Comparison of ENCODE assay signal across 8 mouse cellular contexts in the genomic region with DNA sequence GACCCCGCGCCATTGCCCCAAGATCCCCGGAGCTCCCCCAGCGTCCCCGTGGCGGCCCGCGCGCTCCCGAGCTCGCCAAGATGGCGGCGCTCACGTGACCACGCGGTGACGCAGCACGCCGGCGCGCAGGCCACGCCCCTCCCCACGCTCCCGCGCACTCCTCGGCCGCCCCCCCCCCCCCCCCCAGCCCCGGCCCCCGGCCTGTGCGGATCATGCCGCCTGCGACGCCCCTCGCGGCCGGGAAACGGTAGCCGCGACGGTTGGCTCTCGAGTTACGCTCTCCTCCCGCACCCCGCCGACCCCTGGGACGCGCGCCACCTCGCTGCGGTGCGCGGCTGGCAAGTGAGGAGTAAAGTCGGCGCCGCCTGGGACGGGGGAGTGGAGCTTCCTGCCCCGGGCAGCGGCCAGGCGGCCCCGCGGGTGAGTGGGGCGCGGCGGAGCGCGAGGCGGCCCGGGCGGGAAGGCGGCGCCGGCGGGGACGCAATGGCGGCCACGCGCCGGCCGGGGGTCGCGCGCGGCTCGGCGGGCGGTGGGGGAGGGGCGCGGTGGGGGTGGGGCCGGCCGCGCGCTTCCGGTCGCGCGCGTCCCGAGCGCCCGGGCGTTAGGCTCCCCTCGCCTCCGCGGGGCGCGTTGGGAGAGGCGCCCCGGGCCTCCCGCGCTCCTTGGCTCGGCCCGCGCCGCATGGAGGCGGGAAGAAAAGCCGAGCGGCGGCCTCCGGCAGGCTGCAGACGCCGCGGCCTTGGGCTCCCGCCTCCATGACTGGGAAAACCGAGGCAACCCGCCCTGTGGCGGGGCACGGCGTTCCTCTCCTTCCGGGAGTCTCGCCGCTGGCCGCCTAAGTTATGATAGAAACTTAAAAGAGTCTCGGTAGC. TPM values are rescaled to one million over a fixed set of nuclear protein-coding genes. Genes with fewer than 3 reads are reported as not detected.
DNase-seq lines count a peak whose midpoint lies in the region; ATAC-seq lines count a peak whose summit lies in the region.

A gene (plus strand): TSS at position 157 of the 872 bp plus-strand sequence.

- peak within 1 kb of the TSS; percentile 87 for H3K4me2 ChIP-seq in hindbrain, embryonic 13.5 days

- H3K9ac ChIP-seq in hindbrain, embryonic 13.5 days, result peak within 1 kb of the TSS; percentile 98

- DNase-seq in WW6 (ENCODE audit: low read depth, low spot score), result peak; percentile 58
- DNase-seq in cerebellum, postnatal 14 days, result peak; percentile 97
- peak; percentile 83 to 87 for DNase-seq in frontal cortex, postnatal 25 days (ENCODE audit: low spot score in 2 of 2)
- peak; percentile 87 to 88 for DNase-seq in layer of hippocampus, postnatal 36 days
- peak; percentile 93 to 94 for DNase-seq in lung, postnatal 4 days
- peak; percentile 94 for DNase-seq in retina, postnatal 1 day
- DNase-seq in urinary bladder, adult 18-20 months (ENCODE audit: low spot score in 2 of 2), result peak; percentile 80 to 91

- no peaks in the 10 kb centered on the region for H3K9me3 ChIP-seq in hindbrain, embryonic 13.5 days

- H3K4me1 ChIP-seq in hindbrain, embryonic 13.5 days (replicated peaks), result peaks cover 26% of the 10 kb centered on the region

- H3K36me3 ChIP-seq in hindbrain, embryonic 13.5 days, result peaks cover 2% of the 10 kb centered on the region

- H3K27ac ChIP-seq in hindbrain, embryonic 13.5 days, result peak within 1 kb of the TSS; percentile 100

- peak within 1 kb of the TSS; percentile 80 for H3K4me3 ChIP-seq in hindbrain, embryonic 13.5 days

- under 1% methylated on average over 74 of the region's 133 CpGs for WGBS in hindbrain, embryonic 13.5 days

- peak; percentile 77 for ATAC-seq in hindbrain, embryonic 13.5 days (ENCODE audit: low FRiP score)

- no peaks in the 10 kb centered on the region for H3K27me3 ChIP-seq in hindbrain, embryonic 13.5 days

RNA-seq across cellular contexts. Expression of the gene that starts here (rescaled TPM):
- 17.5 and 17.7 TPM in 2 replicates for polyA plus RNA-seq in hindbrain, embryonic 13.5 days (2015; fragmentation: Nextera tagmentation; extraction: Ambion mirVana)
- total RNA-seq in layer of hippocampus, postnatal 36 days (2021), result 10 to 100 TPM; 17.4 to 22.9 TPM

Comparison
In these comparisons a context has a peak if more than half of its experiments do, and no peak if none do; other contexts are left out.
1. Peak in every context shown above with its lines: DNase-seq, ATAC-seq, H3K4me3 ChIP-seq and H3K27ac ChIP-seq.